Mouse (Mus musculus) liver, embryonic 14.5 days (tissue): ENCODE data around the gene Sh3bp4.

Experiments used
- CTCF ChIP-seq: IDR thresholded peaks from 2 replicates; pipeline ENCODE4 v1.5.1; 2016; ENCODE audit warnings: antibody characterized with exemption, low read depth, control low read depth
- EP300 ChIP-seq: IDR thresholded peaks from 2 replicates; pipeline ENCODE4 v1.6.1; 2016; ENCODE audit warnings: antibody characterized with exemption, low read depth

DNA sequence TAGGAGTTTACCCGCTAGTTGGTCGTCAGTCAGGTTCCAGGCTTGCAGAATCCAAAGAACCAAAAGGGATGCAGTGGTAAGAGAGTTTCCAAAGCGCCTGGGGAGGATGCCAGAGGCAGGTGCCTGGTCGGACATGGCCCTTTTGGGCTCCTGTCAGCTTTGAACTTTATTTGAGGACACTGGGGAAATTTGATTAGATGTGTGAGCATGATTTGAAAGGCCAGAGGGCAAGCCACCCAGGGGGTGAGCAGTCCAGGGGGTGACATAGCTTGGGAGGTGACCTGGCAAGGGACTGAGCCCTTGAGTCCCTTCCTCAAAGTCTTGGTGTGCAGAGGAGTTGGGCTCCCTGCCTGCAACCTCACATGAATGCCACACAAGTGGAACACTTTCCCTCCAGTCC is 11.2 kb downstream of the Sh3bp4 start:
- TF ChIP-seq EP300 (no peak), CTCF (no peak)
